Mouse (Mus musculus): ENCODE measurements at regions not wholly inside any gene's neighbourhood (a gene's known extent, or its start where the extent isn't known, plus 50 kb on each side); places are given as distances from the start of the nearest gene placed in this dataset.

DNA sequence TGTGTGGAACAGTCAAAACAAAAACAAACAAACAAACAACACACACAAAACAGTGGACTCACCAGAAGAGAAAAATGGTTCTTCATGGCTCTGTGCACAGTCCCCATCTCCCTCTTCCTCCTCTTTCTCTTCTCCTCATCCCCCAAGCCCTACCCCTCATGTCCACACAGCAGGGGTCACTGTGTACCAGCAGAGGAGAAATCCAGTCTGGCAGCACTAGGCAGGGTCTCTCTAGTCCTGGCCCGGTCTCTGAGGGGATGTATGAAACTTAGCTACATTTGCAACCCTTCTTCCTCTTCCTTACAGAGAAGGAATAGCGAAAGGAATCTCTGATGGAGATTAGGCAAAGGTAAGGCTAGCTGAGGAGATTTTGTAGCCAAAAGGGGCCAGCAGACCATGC, 349.1 kb downstream of the Gm45692 start:
- H3K4me1 ChIP-seq = peaks cover 23% of the 10 kb centered on the region
- H3K9ac ChIP-seq = no peak overlapping the region
- H3K4me3 ChIP-seq (replicated peaks) = no peak overlapping the region
- peaks cover 76% of the 10 kb centered on the region for H3K27me3 ChIP-seq
- no peak for ATAC-seq (ENCODE audit: low FRiP score)
- H3K27ac ChIP-seq = no peak overlapping the region
- H3K36me3 ChIP-seq (replicated peaks) = no peaks in the 10 kb centered on the region
- H3K9me3 ChIP-seq = no peaks in the 10 kb centered on the region
- WGBS = 84% methylated on average over 2 of the region's 2 CpGs
- H3K4me2 ChIP-seq = no peak overlapping the region

DNA sequence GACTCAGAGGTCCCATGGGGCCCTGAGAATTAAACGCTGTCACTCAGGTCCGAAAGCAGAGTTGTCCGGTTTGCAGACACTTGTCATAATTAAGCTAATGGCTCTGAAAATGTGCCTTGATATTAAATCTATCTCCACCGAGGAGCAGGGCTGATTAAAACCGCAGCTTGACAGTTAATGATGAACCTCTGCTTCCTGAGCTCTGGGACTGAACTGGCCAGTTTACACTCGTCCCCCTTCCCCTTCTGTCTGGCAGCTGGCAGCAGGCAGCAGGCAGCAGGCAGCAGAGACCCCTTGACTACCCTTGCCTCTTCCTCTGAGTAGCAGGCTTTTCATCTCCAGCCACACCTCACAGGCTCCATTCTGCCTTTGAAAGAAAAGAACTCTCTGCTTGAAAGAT, 350.4 kb downstream of the Gm45692 start:
- H3K4me1 ChIP-seq = peaks cover 23% of the 10 kb centered on the region
- H3K4me2 ChIP-seq = no peak overlapping the region
- 50% methylated on average over 6 of the region's 6 CpGs for WGBS
- H3K4me3 ChIP-seq (replicated peaks) = no peak overlapping the region
- no peaks in the 10 kb centered on the region for H3K36me3 ChIP-seq (replicated peaks)
- no peak for ATAC-seq (ENCODE audit: low FRiP score)
- H3K9ac ChIP-seq = no peak overlapping the region
- peaks cover 82% of the 10 kb centered on the region for H3K27me3 ChIP-seq
- H3K27ac ChIP-seq = no peak overlapping the region
- H3K9me3 ChIP-seq = no peaks in the 10 kb centered on the region

DNA sequence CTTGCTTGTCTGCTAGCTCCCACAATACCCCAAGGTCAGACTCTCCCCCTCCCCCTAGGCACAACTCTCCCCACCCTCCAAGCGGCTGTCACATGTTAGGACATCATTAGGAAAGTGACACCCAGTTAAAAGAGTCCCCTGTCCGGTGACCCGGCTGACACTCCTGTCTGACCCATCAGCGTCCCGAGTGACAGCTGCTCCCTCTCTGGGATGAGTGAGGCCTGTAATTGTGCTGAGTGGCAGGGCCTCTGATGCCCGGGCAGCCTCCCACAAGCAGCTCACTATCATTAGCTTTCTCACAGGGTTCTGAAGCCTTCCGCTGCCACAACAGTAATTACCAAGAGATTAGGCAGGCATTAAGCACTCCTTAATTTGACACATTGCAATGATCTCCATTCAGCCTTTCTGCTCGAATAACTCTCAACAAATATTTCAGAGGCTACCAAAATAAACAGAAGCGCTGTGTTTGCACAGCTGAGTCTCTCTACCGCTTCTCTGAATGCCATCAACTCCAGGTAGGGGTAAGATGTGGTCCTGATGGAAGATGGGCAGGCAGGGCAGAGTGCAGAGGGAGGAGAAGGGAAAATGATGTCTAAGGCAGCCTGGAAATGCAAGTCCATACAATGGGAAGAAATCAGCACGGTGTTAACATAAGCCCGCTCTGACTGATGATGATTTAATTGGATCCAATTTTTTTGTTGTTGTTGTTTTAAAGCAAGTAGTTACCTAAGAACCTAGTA, 352.6 kb downstream of the Gm45692 start:
- H3K9me3 ChIP-seq = no peaks in the 10 kb centered on the region
- 4% methylated on average over 12 of the region's 12 CpGs for WGBS
- H3K4me3 ChIP-seq (replicated peaks) = no peak overlapping the region
- H3K36me3 ChIP-seq (replicated peaks) = no peaks in the 10 kb centered on the region
- H3K9ac ChIP-seq = no peak overlapping the region
- peaks cover 91% of the 10 kb centered on the region for H3K27me3 ChIP-seq
- peak; percentile 91 for ATAC-seq (ENCODE audit: low FRiP score)
- H3K4me2 ChIP-seq = peak overlapping the region; percentile 26; the same call in 1 of the 2 replicates
- peaks cover 23% of the 10 kb centered on the region for H3K4me1 ChIP-seq
- peak overlapping the region; percentile 46; the same call in 1 of the 2 replicates for H3K27ac ChIP-seq

DNA sequence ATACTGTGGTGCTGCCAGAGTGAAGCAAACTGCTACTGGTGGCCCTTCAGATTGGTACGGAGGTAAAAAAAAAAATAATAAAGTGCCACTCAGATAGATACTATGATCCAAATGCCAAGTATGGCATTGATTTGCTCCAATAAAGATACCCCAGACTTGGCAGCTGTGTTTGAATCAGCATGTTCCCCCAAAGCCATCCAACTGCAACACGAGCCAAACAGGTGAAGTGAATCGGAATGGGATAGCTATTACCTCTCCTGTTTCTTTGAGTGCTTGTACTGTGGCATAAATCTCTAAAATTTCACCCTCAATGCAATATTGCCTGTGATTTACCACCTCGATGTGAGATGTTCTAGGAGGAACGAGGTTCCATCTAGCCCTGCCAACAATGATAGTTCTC, 365.4 kb downstream of the Gm45692 start:
- Histone ChIP-seq H3K36me3 (replicated peaks) (no peaks in the 10 kb centered on the region), H3K27me3 (peaks cover 8% of the 10 kb centered on the region; the same call in 1 of the 2 replicates), H3K4me1 (no peaks in the 10 kb centered on the region), H3K4me2 (no peak overlapping the region), H3K27ac (no peak overlapping the region), H3K9me3 (no peaks in the 10 kb centered on the region), H3K4me3 (replicated peaks) (no peak overlapping the region), H3K9ac (no peak overlapping the region)
- no peak for ATAC-seq (ENCODE audit: low FRiP score)
- 95% methylated on average over 5 of the region's 5 CpGs for WGBS

GRCm38 (mm10) chr8:26487866-26488265, 368.5 kb downstream of the Gm45692 start:
- ATAC-seq (ENCODE audit: low FRiP score) = no peak
- no peaks in the 10 kb centered on the region for H3K36me3 ChIP-seq (replicated peaks)
- no peak overlapping the region for H3K27ac ChIP-seq
- no peak overlapping the region for H3K4me3 ChIP-seq (replicated peaks)
- no peaks in the 10 kb centered on the region for H3K4me1 ChIP-seq
- H3K27me3 ChIP-seq = 0 out of 2 replicates have a peak, but pooled peaks cover 5% of the 10 kb centered on the region
- no peak overlapping the region for H3K9ac ChIP-seq
- WGBS = 86% methylated on average over 7 of the region's 7 CpGs
- H3K9me3 ChIP-seq = no peaks in the 10 kb centered on the region
- no peak overlapping the region for H3K4me2 ChIP-seq

DNA sequence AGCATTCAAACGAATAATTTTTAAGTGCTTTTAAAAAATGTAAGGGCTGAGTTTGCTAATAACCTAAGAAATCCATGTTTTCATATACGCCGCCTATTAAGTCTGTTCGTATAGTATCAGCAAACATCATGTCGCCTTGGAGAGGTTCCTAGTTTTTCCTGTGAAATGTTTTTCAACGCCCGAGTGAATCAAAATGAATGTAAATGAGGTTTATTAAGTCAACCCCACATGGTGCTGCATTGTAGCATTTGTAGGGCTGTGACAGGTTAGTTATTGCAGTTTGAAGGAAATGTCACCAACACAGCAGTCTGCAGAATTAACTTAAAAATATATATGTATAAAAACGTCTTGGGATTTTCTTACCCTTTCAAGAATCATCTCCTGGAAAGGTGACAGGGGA, 369.3 kb downstream of the Gm45692 start:
- Histone ChIP-seq H3K27me3 (0 out of 2 replicates have a peak, but pooled peaks cover 5% of the 10 kb centered on the region), H3K27ac (no peak overlapping the region), H3K4me3 (replicated peaks) (no peak overlapping the region), H3K9me3 (no peaks in the 10 kb centered on the region), H3K36me3 (replicated peaks) (no peaks in the 10 kb centered on the region), H3K4me1 (no peaks in the 10 kb centered on the region), H3K9ac (no peak overlapping the region), H3K4me2 (no peak overlapping the region)
- ATAC-seq (ENCODE audit: low FRiP score) = no peak
- 60% methylated on average over 8 of the region's 8 CpGs for WGBS

GRCm38 (mm10) chr8:26501196-26501813, 382.0 kb downstream of the Gm45692 start:
- no peaks in the 10 kb centered on the region for H3K4me1 ChIP-seq
- no peak overlapping the region for H3K4me3 ChIP-seq (replicated peaks)
- H3K9me3 ChIP-seq = no peaks in the 10 kb centered on the region
- no peak overlapping the region for H3K9ac ChIP-seq
- no peak overlapping the region for H3K27ac ChIP-seq
- 89% methylated on average over 9 of the region's 9 CpGs for WGBS
- no peak overlapping the region for H3K4me2 ChIP-seq
- no peaks in the 10 kb centered on the region for H3K27me3 ChIP-seq
- H3K36me3 ChIP-seq (replicated peaks) = no peaks in the 10 kb centered on the region
- no peak for ATAC-seq (ENCODE audit: low FRiP score)

- WGBS = 85% methylated on average over 11 of the region's 11 CpGs
Observed at GRCm38 (mm10) chr8:26501814-26502572, 382.7 kb downstream of the Gm45692 start.

DNA sequence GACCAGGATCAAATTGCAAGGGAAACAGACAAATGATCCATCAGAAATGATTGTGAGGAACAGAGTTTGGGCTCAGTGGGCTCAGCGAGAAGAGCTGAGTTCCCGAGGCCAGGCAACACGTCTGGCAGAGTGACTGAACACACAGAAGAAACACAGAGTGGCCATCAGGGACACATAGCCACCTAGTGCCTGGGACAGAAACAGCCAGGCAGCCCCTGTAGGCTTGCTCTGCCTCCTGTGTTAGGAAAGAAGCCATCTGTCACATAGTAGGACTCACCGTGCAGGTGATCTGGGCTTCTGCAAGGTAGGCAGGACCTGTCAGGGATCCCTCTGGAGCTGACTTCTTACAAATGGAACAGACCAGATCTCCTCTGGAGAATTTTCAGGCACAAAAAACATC, 383.4 kb downstream of the Gm45692 start:
- no peak overlapping the region for H3K9ac ChIP-seq
- H3K27ac ChIP-seq = no peak overlapping the region
- H3K4me3 ChIP-seq (replicated peaks) = no peak overlapping the region
- H3K27me3 ChIP-seq = no peaks in the 10 kb centered on the region
- H3K4me2 ChIP-seq = no peak overlapping the region
- ATAC-seq (ENCODE audit: low FRiP score) = no peak
- WGBS = 65% methylated on average over 4 of the region's 4 CpGs
- H3K4me1 ChIP-seq = peaks cover 3% of the 10 kb centered on the region; the same call in 1 of the 2 replicates
- H3K9me3 ChIP-seq = no peaks in the 10 kb centered on the region
- H3K36me3 ChIP-seq (replicated peaks) = no peaks in the 10 kb centered on the region

More at GRCm38 (mm10) chr8:26501814-26502572, 382.7 kb downstream of the Gm45692 start:
- H3K4me3 ChIP-seq (replicated peaks) = no peak overlapping the region
- no peaks in the 10 kb centered on the region for H3K9me3 ChIP-seq
- no peaks in the 10 kb centered on the region for H3K27me3 ChIP-seq
- ATAC-seq (ENCODE audit: low FRiP score) = no peak
- H3K9ac ChIP-seq = no peak overlapping the region
- no peaks in the 10 kb centered on the region for H3K36me3 ChIP-seq (replicated peaks)
- H3K4me1 ChIP-seq = no peaks in the 10 kb centered on the region
- H3K4me2 ChIP-seq = no peak overlapping the region
- no peak overlapping the region for H3K27ac ChIP-seq

- ATAC-seq (ENCODE audit: low FRiP score) = no peak
- Histone ChIP-seq H3K9me3 (no peaks in the 10 kb centered on the region), H3K4me1 (peaks cover 7% of the 10 kb centered on the region; the same call in 1 of the 2 replicates), H3K9ac (no peak overlapping the region), H3K27me3 (no peaks in the 10 kb centered on the region), H3K27ac (no peak overlapping the region), H3K36me3 (replicated peaks) (no peaks in the 10 kb centered on the region), H3K4me2 (no peak overlapping the region), H3K4me3 (replicated peaks) (no peak overlapping the region)
- WGBS = 72% methylated on average over 4 of the region's 4 CpGs
Observed at GRCm38 (mm10) chr8:26503918-26504317, 384.6 kb downstream of the Gm45692 start.

DNA sequence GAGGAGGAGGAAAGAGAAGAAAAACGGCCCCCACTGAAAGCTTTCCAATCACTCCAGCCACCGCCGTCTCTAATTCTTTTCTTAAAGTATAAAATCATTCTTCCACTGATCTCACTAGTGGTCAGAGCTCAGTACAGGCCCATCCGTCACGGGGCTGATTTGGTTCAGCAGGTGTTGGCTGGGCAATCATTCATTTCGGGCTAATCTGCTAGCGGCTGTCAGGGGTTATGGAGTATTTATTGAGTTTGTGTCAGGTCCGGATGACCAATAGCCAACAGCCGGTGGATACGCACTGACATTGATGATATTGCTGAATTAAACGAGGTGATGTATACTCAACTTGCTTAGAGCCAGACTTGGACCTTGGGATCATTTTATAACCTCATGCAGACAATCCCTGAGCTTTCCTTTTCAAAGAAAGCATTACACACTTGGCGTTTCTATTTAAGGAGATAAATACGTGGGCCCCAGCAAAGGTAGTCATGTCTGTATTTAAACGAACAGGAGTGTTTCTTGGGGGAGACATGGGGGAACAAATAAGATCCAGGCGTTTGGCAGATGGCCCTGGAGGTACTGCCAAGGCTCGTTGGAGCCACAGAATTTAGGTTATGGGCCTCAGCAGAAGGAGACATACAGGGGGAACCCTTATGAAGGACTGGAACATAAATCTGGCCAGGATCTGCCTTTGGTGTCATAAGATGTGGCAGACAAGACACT, 385.1 kb downstream of the Gm45692 start:
- no peak overlapping the region for H3K4me2 ChIP-seq
- H3K4me3 ChIP-seq (replicated peaks) = no peak overlapping the region
- H3K27me3 ChIP-seq = no peaks in the 10 kb centered on the region
- H3K27ac ChIP-seq = no peak overlapping the region
- H3K9ac ChIP-seq = no peak overlapping the region
- H3K36me3 ChIP-seq (replicated peaks) = no peaks in the 10 kb centered on the region
- WGBS = 81% methylated on average over 16 of the region's 16 CpGs
- H3K9me3 ChIP-seq = no peaks in the 10 kb centered on the region
- H3K4me1 ChIP-seq = peaks cover 7% of the 10 kb centered on the region; the same call in 1 of the 2 replicates
- ATAC-seq (ENCODE audit: low FRiP score) = no peak

DNA sequence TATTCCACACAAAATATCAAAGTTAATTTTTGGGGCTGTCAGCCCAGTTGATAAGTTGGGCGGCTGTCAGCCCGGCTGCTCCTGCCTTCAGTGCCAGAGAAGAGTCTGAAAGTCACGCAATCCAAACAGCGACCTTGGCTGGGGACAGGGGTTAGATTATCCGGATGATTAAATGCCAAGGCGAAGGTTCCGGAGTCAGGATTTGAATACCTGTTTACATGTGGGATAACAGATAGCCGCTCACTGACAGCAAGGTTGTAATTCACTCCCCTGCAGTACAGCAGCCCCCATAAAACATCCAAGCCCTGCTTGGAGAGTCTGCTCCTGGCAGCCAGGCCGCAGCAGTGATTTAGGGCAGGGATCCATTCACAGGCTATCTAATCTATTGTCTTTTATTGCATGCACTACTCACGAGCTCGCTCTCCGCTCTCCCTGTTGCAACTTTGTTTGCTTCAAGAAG, 388.3 kb downstream of the Gm45692 start:
- no peak for ATAC-seq (ENCODE audit: low FRiP score)
- H3K36me3 ChIP-seq (replicated peaks) = no peaks in the 10 kb centered on the region
- 67% methylated on average over 12 of the region's 12 CpGs for WGBS

More for the DNA sequence above, 388.3 kb downstream of the Gm45692 start:
- Histone ChIP-seq H3K9ac (no peak overlapping the region), H3K27ac (no peak overlapping the region), H3K4me2 (no peak overlapping the region), H3K27me3 (no peaks in the 10 kb centered on the region), H3K4me3 (replicated peaks) (no peak overlapping the region), H3K9me3 (no peaks in the 10 kb centered on the region), H3K4me1 (peaks cover 7% of the 10 kb centered on the region; the same call in 1 of the 2 replicates)

All from forebrain, embryonic 12.5 days (tissue).